Mouse (Mus musculus) forebrain, embryonic 16.5 days (tissue): ENCODE results near the gene Tle3. TPM values are rescaled to one million over a fixed set of nuclear protein-coding genes. Genes with fewer than 3 reads are reported as not detected.

Source experiments
- ATAC-seq: fragments of 200-750 bp; cut with Nextera tagmentation; 2 replicates; pipeline ENCODE4 v1.8.0; 2017; ENCODE audit warnings: mild to moderate bottlenecking, moderate library complexity
- H3K27ac ChIP-seq: fragments of 300-500 bp; sonication (generic); 2 replicates; pipeline ENCODE4 v1.5.1; 2014; ENCODE audit warnings: low read length, control low read depth
- H3K27me3 ChIP-seq: fragments of 300-500 bp; sonication (generic); replicated peaks from 2 replicates; pipeline ENCODE4 v1.6.1; 2014; ENCODE audit warnings: low read length; ENCODE audit not compliant: control insufficient read depth, insufficient read depth
- H3K36me3 ChIP-seq: fragments of 300-500 bp; sonication (generic); 2 replicates; pipeline ENCODE4 v1.6.1; 2014; ENCODE audit not compliant: control insufficient read depth, insufficient read depth
- H3K4me1 ChIP-seq: fragments of 300-500 bp; sonication (generic); replicated peaks from 2 replicates; pipeline ENCODE4 v1.6.1; 2014; ENCODE audit warnings: low read length; ENCODE audit not compliant: control insufficient read depth, insufficient read depth
- H3K4me2 ChIP-seq: fragments of 300-500 bp; sonication (generic); 2 replicates; pipeline ENCODE4 v1.6.1; 2014; ENCODE audit warnings: mild to moderate bottlenecking, low read length, control low read depth
- H3K4me3 ChIP-seq: fragments of 300-500 bp; sonication (generic); replicated peaks from 2 replicates; pipeline ENCODE4 v1.5.1; 2014; ENCODE audit warnings: mild to moderate bottlenecking, low read length, control low read depth
- H3K9ac ChIP-seq: fragments of 300-500 bp; sonication (generic); replicated peaks from 2 replicates; pipeline ENCODE4 v1.6.1; 2014; ENCODE audit warnings: low read depth, low read length, control low read depth
- H3K9me3 ChIP-seq: fragments of 300-500 bp; sonication (generic); 2 replicates; pipeline ENCODE4 v1.6.1; 2016; ENCODE audit warnings: low read length; ENCODE audit not compliant: control insufficient read depth
- WGBS: fragments of 180-500 bp; shearing (Covaris S2); extraction: QIAGEN DNeasy Blood & Tissue Kit; methylation state at CpG from one replicate; pipeline ENCODE4 v1.1.7; 2014; 5-methylcytosine and 5-hydroxymethylcytosine counted together
- polyA plus RNA-seq: library from polyadenylated mRNA; unstranded; fragments of >200 nt; fragmentation: Nextera tagmentation; extraction: Ambion mirVana; gene quantifications from 2 replicates; pipeline ENCODE4 v1.2.1, GENCODE M21; 2015

Gene Tle3
- polyA plus RNA-seq, 1 experiment from 2014 or later: 36.8 TPM

DNA sequence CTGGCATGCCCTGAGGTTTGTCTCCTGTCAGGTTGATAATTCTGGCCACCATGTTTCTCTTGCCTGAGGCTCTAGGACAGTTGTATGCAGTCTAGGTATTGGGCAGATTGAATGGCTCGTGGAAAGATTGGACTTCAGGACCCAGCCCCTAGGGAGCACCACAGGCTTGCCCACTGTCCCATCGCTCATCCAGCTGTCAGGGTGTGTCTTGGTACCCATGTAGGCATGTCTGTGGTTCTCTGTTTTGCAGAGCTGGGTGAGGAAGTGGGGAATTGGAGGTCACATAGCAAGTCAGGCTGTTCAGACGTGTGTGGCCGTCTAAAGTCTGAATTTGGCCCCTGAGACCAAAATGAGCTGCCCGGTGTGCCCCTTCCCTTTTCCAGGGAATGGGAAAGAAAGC, 15.6 kb downstream of the Tle3 start:
- ATAC-seq: no peak
- WGBS: 86% methylated on average over 5 of the region's 5 CpGs

DNA sequence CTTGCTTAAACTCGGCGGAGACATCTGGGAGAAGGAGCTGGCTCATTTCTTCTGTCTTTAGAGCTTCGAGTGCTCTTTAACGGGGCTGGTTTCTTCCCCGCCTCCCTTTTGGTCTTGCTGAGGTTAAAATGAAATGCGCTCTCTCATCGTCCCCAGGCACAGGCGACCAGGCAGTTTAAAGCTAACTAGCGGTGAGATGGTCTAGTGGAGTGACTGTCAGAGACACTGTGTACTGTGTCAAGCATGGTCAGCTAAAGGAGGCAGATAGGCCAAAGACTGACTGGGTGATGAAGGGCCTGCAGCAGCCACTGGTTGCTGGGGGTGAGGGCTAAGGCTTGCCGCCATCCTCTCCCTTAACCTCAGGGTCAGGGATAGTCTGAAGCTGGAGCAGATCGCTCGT, 16.0 kb downstream of the Tle3 start:
- no peak overlapping the region for H3K4me3 ChIP-seq
- peaks cover 72% of the 10 kb centered on the region for H3K4me1 ChIP-seq
- peaks cover 7% of the 10 kb centered on the region; the same call in 1 of the 2 replicates for H3K36me3 ChIP-seq
- no peaks in the 10 kb centered on the region for H3K9me3 ChIP-seq
- H3K27me3 ChIP-seq: no peaks in the 10 kb centered on the region
- no peak overlapping the region for H3K27ac ChIP-seq
- ATAC-seq: no peak
- H3K9ac ChIP-seq: no peak overlapping the region
- 59% methylated on average over 12 of the region's 12 CpGs for WGBS
- H3K4me2 ChIP-seq: no peak overlapping the region

More for the DNA sequence above, 15.6 kb downstream of the Tle3 start:
- Histone ChIP-seq H3K9ac (no peak overlapping the region), H3K27ac (no peak overlapping the region), H3K9me3 (no peaks in the 10 kb centered on the region), H3K4me2 (no peak overlapping the region), H3K27me3 (no peaks in the 10 kb centered on the region), H3K36me3 (peaks cover 7% of the 10 kb centered on the region; the same call in 1 of the 2 replicates), H3K4me1 (peaks cover 76% of the 10 kb centered on the region), H3K4me3 (no peak overlapping the region)

DNA sequence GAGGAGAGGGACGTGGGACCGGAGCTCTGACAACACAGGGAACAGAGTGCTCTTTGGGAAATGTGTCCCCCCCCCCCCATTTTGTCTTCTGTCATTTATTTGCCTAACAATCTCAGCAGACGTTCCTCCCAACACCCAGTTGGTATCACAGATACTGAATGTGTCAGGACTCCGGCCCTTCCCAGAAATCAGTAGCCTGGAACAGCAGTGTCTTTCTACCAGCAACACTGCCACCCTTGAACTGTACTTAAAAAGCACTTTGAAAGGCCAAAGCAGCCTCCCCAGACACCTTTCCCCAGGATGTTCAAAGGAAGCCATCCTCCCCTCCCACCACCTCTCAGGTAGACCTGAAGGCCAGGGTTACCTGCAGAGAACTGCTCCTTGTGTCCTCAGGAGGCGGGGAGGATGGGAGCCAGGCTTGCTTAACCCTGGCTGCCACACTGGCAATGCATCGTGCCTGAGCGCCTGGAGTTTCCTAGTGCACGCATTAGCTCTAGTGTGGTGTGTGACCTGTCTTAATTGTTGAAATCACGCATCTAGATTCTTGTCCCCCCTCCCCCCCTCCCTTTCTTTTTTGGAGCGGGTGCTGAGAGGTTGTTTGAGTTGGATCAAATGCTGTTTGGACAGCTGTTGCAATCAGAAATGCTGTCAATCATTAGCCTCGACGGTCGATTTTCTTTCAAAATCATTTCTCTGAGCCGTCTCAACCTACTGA, 16.7 kb downstream of the Tle3 start:
- no peaks in the 10 kb centered on the region for H3K27me3 ChIP-seq
- peaks cover 10% of the 10 kb centered on the region for H3K36me3 ChIP-seq
- 47% methylated on average over 14 of the region's 14 CpGs for WGBS
- no peaks in the 10 kb centered on the region for H3K9me3 ChIP-seq
- no peak overlapping the region for H3K4me3 ChIP-seq
- ATAC-seq: no peak
- H3K9ac ChIP-seq: no peak overlapping the region
- peaks cover 65% of the 10 kb centered on the region for H3K4me1 ChIP-seq
- H3K4me2 ChIP-seq: no peak overlapping the region
- H3K27ac ChIP-seq: no peak overlapping the region

DNA sequence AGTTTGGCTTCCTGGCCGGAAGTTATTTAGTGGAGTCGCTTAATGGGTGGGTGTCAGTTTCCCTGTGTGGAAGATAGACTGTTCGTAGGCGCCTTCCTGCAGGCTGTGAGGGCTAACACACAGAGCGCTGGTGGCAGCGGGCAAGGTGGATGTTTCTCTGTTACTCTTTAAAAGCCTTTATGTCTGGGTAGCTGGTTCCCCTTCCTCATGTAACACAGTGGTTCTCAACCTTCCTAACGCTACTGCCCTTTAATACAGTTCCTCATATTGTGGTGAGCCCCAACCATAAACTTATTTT, 17.2 kb downstream of the Tle3 start:
- 82% methylated on average over 7 of the region's 7 CpGs for WGBS

GRCm38 (mm10) chr9:61391570-61392337, 19.6 kb downstream of the Tle3 start:
- 67% methylated on average over 5 of the region's 5 CpGs for WGBS
- H3K4me3 ChIP-seq: no peak overlapping the region
- H3K9ac ChIP-seq: no peak overlapping the region
- no peaks in the 10 kb centered on the region for H3K9me3 ChIP-seq
- H3K27me3 ChIP-seq: no peaks in the 10 kb centered on the region
- H3K27ac ChIP-seq: no peak overlapping the region
- ATAC-seq: no peak
- H3K36me3 ChIP-seq: peaks cover 23% of the 10 kb centered on the region
- no peak overlapping the region for H3K4me2 ChIP-seq
- peaks cover 50% of the 10 kb centered on the region for H3K4me1 ChIP-seq

More for the DNA sequence above, 17.2 kb downstream of the Tle3 start:
- H3K27ac ChIP-seq: no peak overlapping the region
- ATAC-seq: no peak
- H3K9me3 ChIP-seq: no peaks in the 10 kb centered on the region
- peaks cover 15% of the 10 kb centered on the region for H3K36me3 ChIP-seq
- no peak overlapping the region for H3K4me3 ChIP-seq
- H3K27me3 ChIP-seq: no peaks in the 10 kb centered on the region
- H3K4me2 ChIP-seq: no peak overlapping the region
- H3K9ac ChIP-seq: no peak overlapping the region
- peaks cover 60% of the 10 kb centered on the region for H3K4me1 ChIP-seq

DNA sequence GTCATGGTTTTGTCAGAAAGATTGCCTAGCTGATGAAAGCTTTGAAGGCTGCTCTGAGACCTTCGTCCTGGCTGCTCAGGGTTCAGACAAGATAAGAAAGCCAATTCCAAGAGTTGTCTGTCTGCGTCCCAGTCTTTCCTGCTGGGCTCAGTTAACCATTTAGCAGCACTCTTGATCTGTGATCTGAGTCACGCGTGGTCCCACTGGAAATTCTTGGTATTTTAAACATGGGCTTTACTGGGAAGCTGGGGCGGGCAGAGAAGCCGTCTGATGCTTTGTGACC, 20.1 kb downstream of the Tle3 start:
- Histone ChIP-seq H3K36me3 (peaks cover 22% of the 10 kb centered on the region), H3K9me3 (no peaks in the 10 kb centered on the region), H3K4me3 (no peak overlapping the region), H3K4me1 (peaks cover 53% of the 10 kb centered on the region), H3K9ac (no peak overlapping the region), H3K4me2 (no peak overlapping the region), H3K27me3 (no peaks in the 10 kb centered on the region), H3K27ac (no peak overlapping the region)
- WGBS: 59% methylated on average over 6 of the region's 6 CpGs
- ATAC-seq: no peak

- peaks cover 16% of the 10 kb centered on the region for H3K36me3 ChIP-seq
- 80% methylated on average over 6 of the region's 6 CpGs for WGBS
Observed at GRCm38 (mm10) chr9:61393161-61393560, 21.0 kb downstream of the Tle3 start.

DNA sequence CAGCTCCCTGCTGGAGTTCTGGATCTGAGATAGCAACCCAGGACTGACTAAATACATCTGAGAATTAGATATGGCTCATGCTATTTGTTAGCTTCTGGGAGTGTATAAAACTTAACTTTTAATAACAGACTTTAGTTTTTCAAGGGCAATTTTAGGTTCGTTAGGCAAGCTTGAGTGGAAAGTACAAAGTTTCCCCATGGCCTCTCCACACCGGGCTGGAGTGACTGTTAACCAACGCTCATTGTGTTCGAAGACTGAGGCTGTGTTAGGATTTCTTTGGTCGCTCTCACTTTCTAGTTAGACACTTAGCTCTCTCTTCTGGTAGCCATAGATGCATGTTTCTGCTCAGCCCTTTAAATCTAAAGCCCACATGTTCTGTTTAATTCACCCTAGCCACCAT, 21.7 kb downstream of the Tle3 start:
- Histone ChIP-seq H3K4me2 (no peak overlapping the region), H3K27ac (no peak overlapping the region), H3K4me3 (no peak overlapping the region), H3K4me1 (peaks cover 43% of the 10 kb centered on the region), H3K9ac (no peak overlapping the region), H3K9me3 (no peaks in the 10 kb centered on the region), H3K36me3 (peaks cover 22% of the 10 kb centered on the region), H3K27me3 (no peaks in the 10 kb centered on the region)
- no peak for ATAC-seq
- WGBS: 79% methylated on average over 5 of the region's 5 CpGs

More at GRCm38 (mm10) chr9:61393161-61393560, 21.0 kb downstream of the Tle3 start:
- Histone ChIP-seq H3K27ac (no peak overlapping the region), H3K9ac (no peak overlapping the region), H3K4me2 (no peak overlapping the region), H3K9me3 (no peaks in the 10 kb centered on the region), H3K4me1 (peaks cover 49% of the 10 kb centered on the region), H3K4me3 (no peak overlapping the region), H3K27me3 (no peaks in the 10 kb centered on the region)
- ATAC-seq: no peak

DNA sequence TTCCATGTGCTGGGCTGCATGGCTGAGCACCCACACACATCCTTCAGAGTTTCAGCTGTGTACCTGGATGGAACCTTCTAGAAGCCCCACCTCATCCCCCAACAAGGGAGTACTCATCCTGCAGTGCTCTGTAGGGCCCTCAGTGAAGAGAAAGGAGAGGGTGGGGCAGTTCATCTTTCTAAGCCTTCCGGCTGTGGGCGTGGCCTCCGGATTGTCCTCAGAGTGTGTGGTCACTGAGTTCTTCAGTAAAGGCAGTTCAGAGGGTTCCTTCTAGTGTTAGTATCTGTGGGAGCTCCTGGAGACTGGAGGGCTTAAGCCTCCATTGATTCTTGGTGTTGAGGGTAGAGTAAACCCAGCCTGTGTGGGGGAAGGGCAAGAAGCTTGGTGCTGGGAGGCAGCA, 22.9 kb downstream of the Tle3 start:
- no peak overlapping the region for H3K9ac ChIP-seq
- no peak overlapping the region for H3K4me2 ChIP-seq
- H3K27me3 ChIP-seq: no peaks in the 10 kb centered on the region
- H3K4me3 ChIP-seq: no peak overlapping the region
- no peak for ATAC-seq
- peaks cover 29% of the 10 kb centered on the region for H3K36me3 ChIP-seq
- no peaks in the 10 kb centered on the region for H3K9me3 ChIP-seq
- H3K27ac ChIP-seq: no peak overlapping the region
- H3K4me1 ChIP-seq: peaks cover 41% of the 10 kb centered on the region
- 67% methylated on average over 3 of the region's 3 CpGs for WGBS
